Mouse (Mus musculus) C2C12 (cell line): ENCODE data around the gene Ndufaf2. TPM values are rescaled to one million over a fixed set of nuclear protein-coding genes. Genes with fewer than 3 reads are reported as not detected.

Experiments
- H3K27me3 ChIP-seq: one replicate; pipeline ENCODE4 v1.6.1; 2011; ENCODE audit not compliant: control insufficient read depth, insufficient read depth, insufficient read length
- H3K36me3 ChIP-seq: one replicate; pipeline ENCODE4 v1.6.1; 2011; ENCODE audit not compliant: control insufficient read depth, insufficient read depth
- H3K4me3 ChIP-seq: one replicate; pipeline ENCODE4 v1.5.1; 2011; ENCODE audit warnings: mild to moderate bottlenecking, control low read depth; ENCODE audit not compliant: poor library complexity, insufficient read depth, severe bottlenecking
- H3K79me2 ChIP-seq: one replicate; pipeline ENCODE4 v1.6.1; 2011; ENCODE audit not compliant: control insufficient read depth, insufficient read depth
- H3K79me3 ChIP-seq: one replicate; pipeline ENCODE4 v1.6.1; 2011; ENCODE audit warnings: low read depth, control low read depth
- H3ac ChIP-seq: one replicate; pipeline ENCODE3; 2011; ENCODE audit warnings: low read depth; ENCODE audit not compliant: control insufficient read depth, insufficient read length
- CEBPB ChIP-seq: IDR thresholded peaks from one replicate; pipeline ENCODE4 v1.6.1; 2011; ENCODE audit warnings: low read depth, mild to moderate bottlenecking, control low read depth, moderate library complexity
- CTCF ChIP-seq: IDR thresholded peaks from one replicate; pipeline ENCODE4 v1.5.1; 2011; ENCODE audit not compliant: control insufficient read depth, insufficient read depth, insufficient read length
- FOSL1 ChIP-seq: IDR thresholded peaks from one replicate; pipeline ENCODE4 v1.8.0; 2011; ENCODE audit warnings: mild to moderate bottlenecking, low read length; ENCODE audit not compliant: poor library complexity, insufficient read depth, severe bottlenecking
- MAX ChIP-seq: IDR thresholded peaks from one replicate; pipeline ENCODE4 v1.6.1; 2011; ENCODE audit warnings: mild to moderate bottlenecking, control low read depth
- MYOD1 ChIP-seq: IDR thresholded peaks from one replicate; pipeline ENCODE4 v1.6.1; 2011; ENCODE audit warnings: low read depth; ENCODE audit not compliant: control insufficient read depth, insufficient read length
- MYOG ChIP-seq: IDR thresholded peaks from one replicate; pipeline ENCODE4 v1.6.1; 2011; ENCODE audit not compliant: control insufficient read depth, insufficient read length; ENCODE audit errors: extremely low read depth
- USF1 ChIP-seq: IDR thresholded peaks from one replicate; pipeline ENCODE4 v1.6.1; 2011; ENCODE audit warnings: low read depth, mild to moderate bottlenecking, control low read depth, moderate library complexity
- polyA plus RNA-seq: library from polyadenylated mRNA; unstranded; fragments of >200 nt; fragmentation: generic; extraction: Trizol; gene quantifications from one replicate; pipeline ENCODE4 v1.2.1, GENCODE M21; 2012; ENCODE audit warnings: missing spikeins

Ndufaf2 gene
- polyA plus RNA-seq, 1 experiment: 40.2 TPM

DNA sequence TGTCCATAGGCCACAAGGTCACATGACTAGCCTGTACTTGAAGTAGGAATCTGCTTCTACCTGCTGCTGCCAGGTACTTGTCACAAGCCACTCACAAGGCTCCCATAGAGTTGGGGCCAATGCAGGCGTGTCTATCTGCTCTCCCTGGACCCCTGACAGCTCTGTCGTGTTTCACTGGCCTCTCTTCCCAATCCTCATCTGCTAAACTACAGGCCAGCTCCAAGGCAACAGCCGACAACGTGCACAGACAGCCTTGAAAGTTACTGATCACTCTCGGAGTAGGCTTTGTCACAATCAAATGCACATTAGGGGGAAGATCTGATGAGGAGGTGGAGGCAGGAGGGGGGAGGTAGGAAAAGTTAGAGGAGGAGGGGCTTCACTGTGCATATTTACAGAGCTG, 95.5 kb downstream of the Ndufaf2 start:
- H3K4me3 ChIP-seq: no peak overlapping the region
- H3K27me3 ChIP-seq: no peaks in the 10 kb centered on the region
- H3ac ChIP-seq: no peak overlapping the region
- TF ChIP-seq FOSL1 (no peak), USF1 (no peak), MYOD1 (no peak), CTCF (no peak), CEBPB (no peak), MAX (no peak), MYOG (no peak)
- H3K79me2 ChIP-seq: no peaks in the 10 kb centered on the region
- no peaks in the 10 kb centered on the region for H3K79me3 ChIP-seq
- H3K36me3 ChIP-seq: no peaks in the 10 kb centered on the region

DNA sequence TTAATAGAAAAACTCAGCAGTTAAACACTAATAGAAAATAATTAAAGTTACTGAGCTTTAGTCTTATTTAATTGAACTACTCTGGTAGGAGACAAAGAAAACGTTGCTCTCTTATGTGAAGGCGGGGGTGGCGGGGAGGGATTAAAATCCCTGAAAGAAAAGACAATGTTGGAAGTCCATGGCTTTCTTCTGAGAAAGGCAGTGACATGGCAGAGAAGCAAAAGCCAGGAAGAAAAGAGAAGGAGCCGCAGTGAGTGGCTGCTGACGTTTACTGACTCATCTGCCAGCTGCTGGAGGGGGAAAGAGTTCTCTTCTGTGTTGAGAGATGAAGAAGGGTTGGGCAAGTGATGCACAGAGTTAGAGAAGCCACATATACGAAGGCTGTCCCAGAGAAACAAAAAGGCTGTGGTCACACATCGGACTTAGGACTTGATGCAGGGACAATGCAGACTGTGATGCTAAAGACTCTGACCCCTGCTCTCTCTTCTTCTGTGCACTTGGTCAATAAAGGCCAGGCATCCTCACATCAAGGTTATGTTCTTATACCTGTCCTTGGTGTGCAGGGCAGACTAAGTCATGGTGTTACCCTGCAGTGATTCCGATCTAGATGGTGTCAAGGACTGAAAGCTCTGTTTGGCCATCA, 97.4 kb downstream of the Ndufaf2 start:
- Histone ChIP-seq H3K27me3 (no peaks in the 10 kb centered on the region), H3K79me3 (no peaks in the 10 kb centered on the region), H3ac (no peak overlapping the region), H3K36me3 (no peaks in the 10 kb centered on the region), H3K4me3 (no peak overlapping the region), H3K79me2 (no peaks in the 10 kb centered on the region)
- TF ChIP-seq CEBPB (no peak), CTCF (no peak), MYOG (no peak), MYOD1 (no peak), MAX (no peak), FOSL1 (no peak), USF1 (no peak)

DNA sequence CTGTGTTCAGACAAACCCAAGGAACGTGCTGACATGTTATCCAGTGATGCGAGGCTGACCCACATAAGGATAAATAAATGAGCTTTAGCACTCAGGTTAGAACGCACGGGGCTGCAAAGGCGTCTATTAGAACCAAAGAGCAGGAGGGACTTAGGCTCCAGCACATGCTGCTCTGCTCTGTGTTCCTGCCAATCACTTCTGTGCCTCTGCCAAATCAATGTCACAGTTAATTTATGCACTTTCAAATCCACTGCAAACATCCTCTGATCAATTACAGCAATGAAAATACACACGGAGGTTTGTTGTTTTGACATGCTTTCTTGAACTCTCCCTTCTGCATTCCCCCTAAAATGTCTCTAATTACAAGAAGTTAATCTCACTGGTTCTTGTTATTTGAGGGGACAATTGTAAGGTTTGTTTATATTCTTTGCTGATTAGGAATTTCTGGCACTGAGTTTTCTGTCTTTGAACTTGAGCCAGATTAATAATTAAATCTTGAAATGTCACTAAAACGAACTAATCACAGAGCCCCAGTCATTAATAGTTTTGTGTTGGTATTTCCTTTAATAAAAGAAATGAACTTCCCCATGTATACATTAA, 98.0 kb downstream of the Ndufaf2 start:
- Histone ChIP-seq H3K27me3 (no peaks in the 10 kb centered on the region), H3ac (no peak overlapping the region)
- TF ChIP-seq FOSL1 (no peak), MYOG (no peak), CTCF (no peak), MYOD1 (no peak), USF1 (no peak), MAX (no peak), CEBPB (no peak)

GRCm38 (mm10) chr13:108056896-108057295, 101.5 kb downstream of the Ndufaf2 start:
- Histone ChIP-seq H3ac (no peak overlapping the region), H3K79me2 (no peaks in the 10 kb centered on the region), H3K79me3 (no peaks in the 10 kb centered on the region), H3K27me3 (no peaks in the 10 kb centered on the region), H3K4me3 (no peak overlapping the region), H3K36me3 (no peaks in the 10 kb centered on the region)
- no peak for TF ChIP-seq MYOG
- TF ChIP-seq USF1: no peak
- no peak for TF ChIP-seq FOSL1
- no peak for TF ChIP-seq MAX
- no peak for TF ChIP-seq MYOD1
- TF ChIP-seq CEBPB: no peak
- TF ChIP-seq CTCF: no peak

More for the DNA sequence above, 98.0 kb downstream of the Ndufaf2 start:
- Histone ChIP-seq H3K36me3 (no peaks in the 10 kb centered on the region), H3K79me3 (no peaks in the 10 kb centered on the region), H3K79me2 (no peaks in the 10 kb centered on the region), H3K4me3 (no peak overlapping the region)

- no peak overlapping the region for H3K4me3 ChIP-seq
- no peak for TF ChIP-seq CEBPB
These were observed 111.1 kb downstream of the Ndufaf2 start for GRCm38 (mm10) chr13:108047364-108047763.

DNA sequence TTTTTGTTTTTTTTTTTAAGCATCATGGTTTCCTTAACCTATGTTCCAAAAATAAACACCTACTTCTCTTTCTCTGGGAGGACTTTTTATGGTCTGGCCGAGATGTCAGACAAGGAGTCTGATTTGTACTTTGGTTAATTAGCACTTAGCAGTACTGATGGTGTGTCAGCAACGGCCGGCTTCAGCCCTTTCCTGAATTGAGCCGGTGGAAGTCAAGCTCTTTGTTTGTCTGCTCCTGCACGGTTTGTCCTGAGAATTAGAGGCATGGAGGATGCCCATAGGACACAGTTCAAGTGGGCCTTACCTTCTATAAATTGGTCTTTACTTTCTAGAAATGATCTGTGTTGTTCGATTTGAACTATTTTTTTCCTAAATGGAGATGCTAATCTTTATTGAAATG, 111.5 kb downstream of the Ndufaf2 start:
- TF ChIP-seq MYOG: no peak
- no peak for TF ChIP-seq MYOD1
- TF ChIP-seq CTCF: no peak
- no peak for TF ChIP-seq FOSL1
- no peak for TF ChIP-seq MAX
- TF ChIP-seq CEBPB: no peak
- TF ChIP-seq USF1: no peak
- no peaks in the 10 kb centered on the region for H3K27me3 ChIP-seq
- peaks cover 13% of the 10 kb centered on the region for H3K79me3 ChIP-seq
- H3K36me3 ChIP-seq: no peaks in the 10 kb centered on the region
- H3K79me2 ChIP-seq: peaks cover 49% of the 10 kb centered on the region
- no peak overlapping the region for H3K4me3 ChIP-seq
- H3ac ChIP-seq: no peak overlapping the region

More at GRCm38 (mm10) chr13:108047364-108047763, 111.1 kb downstream of the Ndufaf2 start:
- no peak overlapping the region for H3ac ChIP-seq
- H3K36me3 ChIP-seq: no peaks in the 10 kb centered on the region
- H3K79me2 ChIP-seq: peaks cover 45% of the 10 kb centered on the region
- no peaks in the 10 kb centered on the region for H3K27me3 ChIP-seq
- H3K79me3 ChIP-seq: peaks cover 13% of the 10 kb centered on the region
